Mouse (Mus musculus) thymus, adult 2 months (tissue): Measurements from ENCODE around the gene Aoah.

Experiments
- CTCF ChIP-seq: fragments of 200-500 bp; IDR thresholded peaks from 2 replicates; pipeline ENCODE4 v1.5.1; 2012; ENCODE audit warnings: mild to moderate bottlenecking, control low read depth, low read length, moderate library complexity, borderline replicate concordance; ENCODE audit not compliant: control insufficient read depth, poor library complexity, insufficient read depth; ENCODE audit errors: extremely low read depth
- POLR2A ChIP-seq: fragments of 200-500 bp; IDR thresholded peaks from 2 replicates; pipeline ENCODE4 v1.6.1; 2012; ENCODE audit warnings: mild to moderate bottlenecking, low read length, control low read depth, moderate library complexity; ENCODE audit not compliant: control insufficient read depth, poor library complexity, insufficient read depth; ENCODE audit errors: extremely low read depth

DNA sequence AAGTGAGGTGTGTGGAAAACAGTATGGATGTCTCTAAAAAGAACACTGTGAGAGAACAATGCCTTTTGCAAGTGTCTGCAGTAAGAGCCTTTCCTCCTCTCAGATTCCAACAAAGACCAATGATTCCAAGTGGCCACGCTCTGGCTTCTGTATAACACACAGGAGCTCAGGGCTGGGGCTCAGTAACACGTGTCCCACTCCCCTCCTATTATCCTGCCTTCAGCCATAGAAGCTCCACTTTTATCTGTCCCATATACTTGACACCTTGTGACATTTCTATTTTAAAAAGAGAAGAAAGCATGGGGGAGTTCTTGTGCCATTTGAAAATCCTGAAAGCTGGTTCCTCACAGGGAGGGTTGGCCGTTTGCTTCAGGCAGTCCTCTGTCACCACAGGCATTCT, 219.7 kb downstream of the Aoah start:
- TF ChIP-seq POLR2A (no peak), CTCF (no peak)
